Mouse (Mus musculus) telencephalon, adult 2 months (tissue): Measurements from ENCODE around the gene 6820408C15Rik.
"Not testable (repeated sequence)": the region's sequence is repeated elsewhere in the genome, so short reads cannot be mapped to it uniquely, and the experiment has no call there.

Experiments
- DNase-seq: peaks from one replicate; pipeline ENCODE4 v3.0.0-alpha.2; 2011; ENCODE audit warnings: low read depth, low spot score

Gene 6820408C15Rik

DNA sequence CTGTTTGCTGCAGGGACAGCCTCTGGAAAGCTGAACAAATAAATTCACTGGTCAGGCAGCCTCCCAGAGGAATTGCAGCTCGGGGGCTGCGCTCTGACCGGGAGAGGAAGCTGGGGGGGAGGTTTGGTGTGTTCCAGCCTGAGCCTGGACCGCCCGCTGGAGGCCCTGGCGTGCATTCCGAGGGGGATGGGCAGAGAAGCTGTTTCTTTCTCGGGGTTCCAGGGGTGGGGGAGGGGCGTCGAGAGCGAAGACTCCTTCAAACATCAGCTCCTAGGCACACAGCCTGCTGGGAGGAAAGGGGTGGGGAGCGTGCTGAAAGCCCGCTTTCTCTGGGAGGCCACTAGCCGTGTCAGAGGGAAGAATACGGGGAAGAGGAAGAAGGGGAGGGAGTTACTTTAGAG lies 4.4 kb upstream of the 6820408C15Rik start:
- no peak for DNase-seq

GRCm38 (mm10) chr2:152411471-152411870 lies 3.9 kb upstream of the 6820408C15Rik start:
- no peak for DNase-seq

GRCm38 (mm10) chr2:152412526-152413157 lies 2.7 kb upstream of the 6820408C15Rik start:
- no peak for DNase-seq

- no peak for DNase-seq
These were observed 2.1 kb upstream of the 6820408C15Rik start for GRCm38 (mm10) chr2:152413158-152413764.

- no peak for DNase-seq
These were observed 1.4 kb upstream of the 6820408C15Rik start for GRCm38 (mm10) chr2:152413765-152414584.

DNA sequence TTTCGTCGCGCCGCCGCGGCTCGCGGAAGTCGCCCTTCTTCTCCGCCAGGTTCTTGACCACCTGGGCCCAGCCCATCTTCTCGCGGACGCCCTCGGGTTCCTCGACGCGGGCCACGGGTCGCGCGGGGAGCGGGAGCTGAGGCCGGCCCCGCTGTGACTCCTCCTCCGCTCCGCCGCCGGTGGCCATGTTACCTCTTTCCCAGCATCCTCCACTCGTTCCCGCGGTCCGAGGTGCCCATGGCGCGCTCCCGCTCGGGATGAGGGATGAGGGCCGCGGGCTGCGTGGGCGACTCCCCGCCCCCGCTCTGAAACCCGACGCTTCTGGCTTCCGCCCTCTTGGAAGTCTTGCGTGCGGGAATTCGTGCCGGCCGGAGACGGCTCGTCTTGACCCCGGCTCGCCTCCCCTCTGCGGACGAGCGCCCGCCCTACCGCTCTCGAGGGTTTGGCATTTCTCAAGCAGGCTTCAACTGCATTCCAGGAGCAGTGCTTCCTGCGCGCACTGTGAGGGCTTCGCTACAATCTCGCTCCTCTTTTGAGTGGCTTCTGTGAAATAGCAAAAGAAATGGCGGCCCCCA lies 709 bp upstream of the 6820408C15Rik start, which contains the start of gene Zcchc3:
Gene Zcchc3 (minus strand): TSS at position 437 of the 575 bp plus-strand sequence.
- no peak for DNase-seq

GRCm38 (mm10) chr2:152415786-152416185 lies 399 bp downstream of the 6820408C15Rik start:
- DNase-seq, result no peak

- peak; percentile 58 for DNase-seq
These were observed 12.1 kb downstream of the 6820408C15Rik start for GRCm38 (mm10) chr2:152427493-152427892.

- DNase-seq, result not testable (repeated sequence)
These were observed 13.1 kb downstream of the 6820408C15Rik start for GRCm38 (mm10) chr2:152428481-152428880.

DNA sequence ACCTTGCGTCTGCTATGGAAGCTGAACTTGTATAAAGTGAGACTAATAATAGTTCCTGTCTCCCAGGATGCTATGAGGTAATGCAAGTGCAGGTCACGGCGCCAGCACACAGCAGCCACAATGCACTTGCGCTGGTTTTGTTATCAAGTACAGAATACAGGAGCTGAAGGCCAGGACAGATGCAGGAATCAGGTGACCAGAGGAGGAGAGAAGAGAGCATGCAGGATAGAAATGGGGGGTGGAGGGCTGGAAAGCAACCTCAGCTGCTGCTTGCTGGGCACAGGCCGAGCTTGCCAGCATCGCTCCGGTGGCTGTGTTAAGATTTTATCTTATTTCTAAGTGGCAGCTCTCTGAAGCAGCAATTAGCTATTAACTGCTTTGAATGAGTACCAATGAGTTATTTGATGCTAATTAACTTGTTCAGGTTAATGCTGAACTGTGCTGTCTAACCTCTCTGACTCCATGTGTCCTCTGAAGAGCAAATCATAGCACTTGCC lies 21.1 kb downstream of the 6820408C15Rik start:
- no peak for DNase-seq

- peak; percentile 52 for DNase-seq
These were observed 21.8 kb downstream of the 6820408C15Rik start for GRCm38 (mm10) chr2:152436983-152437860.

GRCm38 (mm10) chr2:152438963-152439362 lies 23.6 kb downstream of the 6820408C15Rik start:
- no peak for DNase-seq

DNA sequence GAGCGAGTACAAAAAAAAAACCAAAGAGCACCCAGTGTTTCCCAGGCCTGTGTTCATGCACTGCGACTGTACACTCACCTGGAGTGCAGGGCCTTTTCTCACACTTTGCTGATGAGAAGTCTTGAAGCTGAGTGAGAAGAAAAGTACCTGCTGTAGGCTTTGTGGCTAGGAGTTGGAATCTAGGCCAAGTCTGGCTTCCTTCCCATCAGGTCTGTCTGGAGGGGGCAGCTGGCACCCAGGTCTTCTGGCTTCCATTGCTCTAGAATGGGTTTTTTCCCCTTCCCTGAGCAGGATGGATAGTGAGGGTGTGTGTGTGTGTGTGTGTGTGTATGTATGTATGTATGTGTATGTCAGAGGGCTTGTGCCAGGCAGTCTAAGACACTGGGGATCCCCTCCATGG lies 24.4 kb downstream of the 6820408C15Rik start:
- no peak for DNase-seq

- DNase-seq, result no peak
These were observed 26.9 kb downstream of the 6820408C15Rik start for GRCm38 (mm10) chr2:152442322-152442721.

- DNase-seq, result no peak
These were observed 27.9 kb downstream of the 6820408C15Rik start for GRCm38 (mm10) chr2:152443281-152443680.

GRCm38 (mm10) chr2:152446642-152447041 lies 31.3 kb downstream of the 6820408C15Rik start:
- DNase-seq, result no peak

- DNase-seq, result no peak
These were observed 32.1 kb downstream of the 6820408C15Rik start for GRCm38 (mm10) chr2:152447461-152447860.

DNA sequence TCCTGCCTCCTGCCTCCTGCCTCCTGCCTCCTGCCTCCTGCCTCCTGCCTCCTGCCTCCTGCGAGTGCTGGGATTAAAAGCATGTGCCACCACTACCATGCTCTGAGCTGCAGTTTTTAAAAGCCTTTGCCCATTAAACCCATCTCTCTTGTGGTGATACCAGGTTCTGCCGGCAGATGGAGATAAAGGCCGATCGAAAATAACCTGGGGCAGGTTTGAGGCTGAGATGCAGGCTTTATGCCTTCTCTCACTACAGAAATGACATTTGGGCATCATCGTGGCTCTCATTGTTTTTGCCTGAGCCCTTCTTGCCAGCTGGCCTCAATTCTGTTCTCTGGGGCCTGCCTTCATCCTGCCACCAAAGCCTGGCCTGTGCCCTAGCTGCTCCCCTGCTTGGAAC lies 34.9 kb downstream of the 6820408C15Rik start:
- DNase-seq, result no peak

DNA sequence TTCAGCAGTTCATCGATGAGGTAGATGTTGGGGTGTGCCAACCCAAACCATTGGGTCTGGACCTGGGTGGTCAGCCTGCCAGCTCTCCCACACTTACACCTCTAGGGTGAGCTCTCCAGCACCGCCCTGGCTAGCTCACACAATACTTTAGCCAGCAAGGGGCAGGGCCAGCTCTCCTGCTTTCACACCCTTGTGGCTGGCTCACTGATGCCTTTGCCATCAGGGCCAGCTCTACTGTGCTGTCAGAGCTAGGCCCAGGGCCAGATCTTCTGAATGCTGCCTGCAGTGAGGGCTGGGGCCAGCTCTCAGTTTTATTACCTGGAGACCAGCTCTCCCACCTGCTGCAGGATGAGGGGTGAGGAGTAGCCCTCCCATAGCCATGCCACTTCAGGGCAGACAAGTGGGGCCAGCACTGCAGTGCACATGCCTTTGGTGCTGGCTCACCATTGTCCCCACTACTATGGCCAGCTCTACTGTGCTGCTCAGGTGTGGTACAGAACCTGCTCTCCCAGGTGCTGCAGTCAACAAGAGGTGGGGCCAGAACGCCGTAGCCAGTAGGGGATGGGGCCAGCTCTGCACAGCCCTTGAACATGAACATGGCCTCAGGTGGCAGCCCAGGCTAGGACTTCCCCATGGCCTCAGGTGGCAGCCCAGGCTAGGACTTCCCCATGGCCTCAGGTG lies 36.9 kb downstream of the 6820408C15Rik start:
- DNase-seq, result no peak

DNA sequence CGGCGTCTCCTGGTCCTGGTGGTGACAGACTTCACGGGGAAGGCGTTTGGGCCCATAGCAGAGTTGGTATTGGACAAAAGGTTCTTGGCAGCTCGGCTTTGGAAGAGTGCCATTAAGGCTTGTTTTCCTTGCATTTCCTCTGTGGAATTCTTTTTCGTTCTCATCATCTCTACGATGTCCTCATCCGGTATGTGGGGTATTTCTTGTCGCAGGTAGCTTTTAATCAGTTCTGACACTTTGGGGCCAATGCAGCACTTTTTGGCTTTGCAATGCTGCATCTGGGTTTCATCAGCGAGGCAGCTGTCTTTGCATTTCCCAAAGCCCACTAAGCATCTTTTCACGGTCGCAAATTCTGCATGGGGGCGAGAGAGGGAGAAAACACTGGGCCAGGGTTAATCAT lies 43.9 kb downstream of the 6820408C15Rik start:
- no peak for DNase-seq
